Mouse (Mus musculus) liver, postnatal 0 days (tissue): Measurements from ENCODE around the gene Daam2. TPM values are rescaled to one million over a fixed set of nuclear protein-coding genes. Genes with fewer than 3 reads are reported as not detected.

Source experiments
- ATAC-seq: fragments of 200-750 bp; cut with Nextera tagmentation; 2 replicates; pipeline ENCODE4 v1.8.0; 2017; ENCODE audit warnings: mild to moderate bottlenecking, moderate library complexity
- DNase-seq: peaks from one replicate; pipeline ENCODE4 v3.0.0-alpha.2; 2016
- H3K27ac ChIP-seq: fragments of 300-500 bp; sonication (generic); 2 replicates; pipeline ENCODE4 v1.5.1; 2014; ENCODE audit warnings: antibody characterized with exemption, moderate library complexity, mild to moderate bottlenecking, low read depth
- H3K27me3 ChIP-seq: fragments of 300-500 bp; sonication (generic); 2 replicates; pipeline ENCODE4 v1.6.1; 2014; ENCODE audit warnings: low read length, control low read depth, mixed read lengths; ENCODE audit not compliant: insufficient read depth
- H3K36me3 ChIP-seq: fragments of 300-500 bp; sonication (generic); replicated peaks from 2 replicates; pipeline ENCODE4 v1.6.1; 2014; ENCODE audit warnings: mild to moderate bottlenecking, control low read depth, low read length, moderate library complexity, mixed read lengths; ENCODE audit not compliant: insufficient read depth
- H3K4me1 ChIP-seq: fragments of 300-500 bp; sonication (generic); 2 replicates; pipeline ENCODE4 v1.6.1; 2014; ENCODE audit warnings: antibody characterized with exemption, mild to moderate bottlenecking, control low read depth; ENCODE audit not compliant: insufficient read depth
- H3K4me2 ChIP-seq: fragments of 300-500 bp; sonication (generic); 2 replicates; pipeline ENCODE4 v1.6.1; 2014; ENCODE audit warnings: low read depth, mild to moderate bottlenecking, low read length, moderate library complexity, mixed read lengths
- H3K4me3 ChIP-seq: fragments of 300-500 bp; sonication (generic); 2 replicates; pipeline ENCODE4 v1.5.1; 2014; ENCODE audit warnings: low read depth, low read length
- H3K9ac ChIP-seq: fragments of 300-500 bp; sonication (generic); replicated peaks from 2 replicates; pipeline ENCODE4 v1.6.1; 2014; ENCODE audit warnings: mild to moderate bottlenecking, moderate library complexity
- H3K9me3 ChIP-seq: fragments of 300-500 bp; sonication (generic); 2 replicates; pipeline ENCODE4 v1.6.1; 2016; ENCODE audit warnings: mild to moderate bottlenecking, control low read depth, low read length, mixed read lengths
- CTCF ChIP-seq: sonication (generic); IDR thresholded peaks from 2 replicates; pipeline ENCODE4 v1.5.1; 2016; ENCODE audit warnings: antibody characterized with exemption, low read depth
- EP300 ChIP-seq: IDR thresholded peaks from 2 replicates; pipeline ENCODE4 v1.6.1; 2016; ENCODE audit warnings: antibody characterized with exemption, low read depth, mild to moderate bottlenecking
- WGBS: fragments of 180-500 bp; shearing (Covaris S2); extraction: QIAGEN DNeasy Blood & Tissue Kit; methylation state at CpG from one replicate; pipeline ENCODE4 v1.1.7; 2014; ENCODE audit not compliant: insufficient replicate concordance; 5-methylcytosine and 5-hydroxymethylcytosine counted together
- polyA plus RNA-seq: library from polyadenylated mRNA; unstranded; fragments of >200 nt; fragmentation: Nextera tagmentation; extraction: Ambion mirVana; gene quantifications from 2 replicates; pipeline ENCODE4 v1.2.1, GENCODE M21; 2015

Gene Daam2
- polyA plus RNA-seq, 1 experiment from 2014 or later = 0.23 TPM

DNA sequence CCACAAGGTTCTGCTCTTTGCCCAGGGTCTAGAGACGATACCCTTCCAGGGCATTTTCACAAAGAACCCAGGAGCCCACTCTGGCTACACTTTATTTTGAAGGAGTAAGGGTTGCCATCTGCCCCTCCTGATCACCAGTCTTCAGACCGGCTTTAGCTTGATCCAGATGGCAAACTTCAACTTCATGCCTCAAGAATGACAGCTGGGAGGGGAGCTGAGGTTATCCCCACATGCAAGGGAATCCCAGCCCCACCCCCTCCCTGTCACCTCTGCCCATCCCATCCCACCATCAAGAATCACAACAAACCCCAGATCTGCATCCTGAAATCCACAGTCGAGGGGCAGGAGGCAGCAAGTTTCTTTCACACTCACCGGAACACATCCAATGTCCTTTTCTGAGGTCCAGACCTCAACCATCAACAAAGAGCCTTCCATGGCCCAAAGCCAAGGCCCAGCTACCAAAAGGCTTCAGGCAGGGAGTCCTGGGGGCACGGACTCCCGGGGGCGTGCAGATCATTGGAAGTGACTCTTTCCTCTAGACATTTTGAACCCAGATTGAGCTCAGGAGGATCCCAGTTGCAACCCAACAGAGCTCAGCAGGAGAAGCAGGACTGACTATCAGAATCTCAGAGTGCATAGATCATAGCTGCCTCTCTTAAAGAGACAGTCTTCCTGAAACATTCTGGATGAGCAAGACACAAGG, 35.5 kb downstream of the Daam2 start:
- Histone ChIP-seq H3K4me3 (no peak overlapping the region), H3K9me3 (no peaks in the 10 kb centered on the region), H3K36me3 (no peaks in the 10 kb centered on the region), H3K27ac (no peak overlapping the region), H3K27me3 (no peaks in the 10 kb centered on the region), H3K4me1 (no peaks in the 10 kb centered on the region), H3K4me2 (no peak overlapping the region), H3K9ac (no peak overlapping the region)
- DNase-seq = no peak
- TF ChIP-seq CTCF = no peak
- no peak for TF ChIP-seq EP300
- WGBS = 67% methylated on average over 7 of the region's 7 CpGs
- ATAC-seq = no peak

DNA sequence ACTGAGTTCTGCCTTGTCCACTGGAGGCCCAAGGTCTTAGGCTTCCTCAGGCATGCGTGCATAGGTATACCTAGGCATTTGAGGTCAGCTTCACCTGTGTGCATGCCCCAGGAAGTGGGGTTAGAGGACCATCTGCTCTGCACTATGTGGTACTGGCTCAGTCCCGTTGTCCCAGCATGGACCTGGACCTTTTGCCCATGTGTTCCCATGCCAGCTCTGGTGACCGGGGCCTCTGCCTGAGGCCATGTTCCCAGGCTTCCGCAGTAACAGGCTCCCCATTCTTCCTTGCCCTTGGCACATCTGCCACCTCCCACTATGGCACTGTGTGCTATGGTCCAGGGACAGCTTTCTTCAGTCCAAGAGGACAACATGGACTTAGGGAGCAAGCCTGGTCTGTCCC, 36.1 kb downstream of the Daam2 start:
- 87% methylated on average over 4 of the region's 4 CpGs for WGBS
- Histone ChIP-seq H3K27me3 (no peaks in the 10 kb centered on the region), H3K4me2 (no peak overlapping the region), H3K36me3 (no peaks in the 10 kb centered on the region), H3K9ac (no peak overlapping the region), H3K9me3 (no peaks in the 10 kb centered on the region), H3K4me3 (no peak overlapping the region), H3K4me1 (no peaks in the 10 kb centered on the region), H3K27ac (no peak overlapping the region)
- no peak for ATAC-seq
- no peak for DNase-seq
- TF ChIP-seq CTCF (no peak), EP300 (no peak)

GRCm38 (mm10) chr17:49526566-49526965, 37.6 kb downstream of the Daam2 start:
- Histone ChIP-seq H3K9me3 (no peaks in the 10 kb centered on the region), H3K4me1 (no peaks in the 10 kb centered on the region), H3K4me3 (no peak overlapping the region), H3K9ac (no peak overlapping the region), H3K4me2 (no peak overlapping the region), H3K27me3 (no peaks in the 10 kb centered on the region), H3K36me3 (no peaks in the 10 kb centered on the region), H3K27ac (no peak overlapping the region)
- 74% methylated on average over 5 of the region's 5 CpGs for WGBS
- no peak for ATAC-seq
- no peak for DNase-seq
- no peak for TF ChIP-seq EP300
- TF ChIP-seq CTCF = no peak

- TF ChIP-seq EP300 (no peak), CTCF (no peak)
- Histone ChIP-seq H3K27me3 (no peaks in the 10 kb centered on the region), H3K36me3 (no peaks in the 10 kb centered on the region), H3K4me3 (no peak overlapping the region), H3K27ac (no peak overlapping the region), H3K4me2 (no peak overlapping the region), H3K4me1 (no peaks in the 10 kb centered on the region), H3K9ac (no peak overlapping the region), H3K9me3 (no peaks in the 10 kb centered on the region)
- DNase-seq (no peak), ATAC-seq (no peak)
- 79% methylated on average over 4 of the region's 4 CpGs for WGBS
Observed at GRCm38 (mm10) chr17:49525911-49526310, 38.2 kb downstream of the Daam2 start.

DNA sequence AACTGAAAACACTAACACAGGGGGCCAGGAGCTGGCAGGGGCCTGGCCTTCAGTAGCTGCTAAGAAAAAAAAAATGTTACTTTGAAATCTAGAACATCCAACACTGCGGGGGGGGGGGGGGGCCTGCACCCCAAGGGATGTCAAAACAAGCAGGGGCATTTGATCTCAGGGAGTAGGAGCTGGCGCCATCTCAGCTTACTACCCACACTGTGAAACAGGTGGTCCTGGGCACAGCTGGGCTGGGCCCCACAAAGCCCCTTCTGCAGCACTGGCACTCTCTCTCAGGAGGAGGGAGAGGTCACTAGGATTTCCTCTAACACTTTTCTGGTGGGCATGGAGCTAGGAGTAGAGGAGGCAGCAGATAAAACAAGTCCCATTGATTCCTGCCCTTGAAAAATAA, 39.6 kb downstream of the Daam2 start:
- WGBS = 51% methylated on average over 2 of the region's 2 CpGs
- no peak for DNase-seq
- TF ChIP-seq EP300 (no peak), CTCF (no peak)

GRCm38 (mm10) chr17:49522435-49522834, 41.7 kb downstream of the Daam2 start:
- Histone ChIP-seq H3K9ac (no peak overlapping the region), H3K9me3 (no peaks in the 10 kb centered on the region), H3K4me2 (no peak overlapping the region), H3K4me3 (no peak overlapping the region), H3K27me3 (no peaks in the 10 kb centered on the region), H3K36me3 (no peaks in the 10 kb centered on the region), H3K4me1 (no peaks in the 10 kb centered on the region), H3K27ac (no peak overlapping the region)
- ATAC-seq = no peak
- 19% methylated on average over 2 of the region's 2 CpGs for WGBS
- TF ChIP-seq CTCF = no peak
- TF ChIP-seq EP300 = no peak
- DNase-seq = no peak

More for the DNA sequence above, 39.6 kb downstream of the Daam2 start:
- H3K9ac ChIP-seq = no peak overlapping the region
- H3K27me3 ChIP-seq = no peaks in the 10 kb centered on the region
- ATAC-seq = no peak
- no peak overlapping the region for H3K4me3 ChIP-seq
- no peaks in the 10 kb centered on the region for H3K4me1 ChIP-seq
- H3K36me3 ChIP-seq = no peaks in the 10 kb centered on the region
- no peak overlapping the region for H3K27ac ChIP-seq
- no peak overlapping the region for H3K4me2 ChIP-seq
- no peaks in the 10 kb centered on the region for H3K9me3 ChIP-seq
